Mouse (Mus musculus): ENCODE data around the gene Csad. TPM values are rescaled to one million over a fixed set of nuclear protein-coding genes. Genes with fewer than 3 reads are reported as not detected.

Csad gene
- total RNA-seq (2015; ENCODE audit: low replicate concordance) (2.9 TPM in 1 of 2 replicates, not detected in the other), total RNA-seq (2017; ENCODE audit: low replicate concordance) (9.3 and 12.5 TPM in 2 replicates)

- no peak for ATAC-seq (replicated peaks; ENCODE audit: low FRiP score, poor library complexity, severe bottlenecking)
These were observed at the start of gene Csad for GRCm38 (mm10) chr15:102204674-102205505. Csad (minus strand) TSS chr15:102204724.

GRCm38 (mm10) chr15:102250521-102250920 lies 46.0 kb upstream of the Csad start:
- no peak for ATAC-seq (replicated peaks; ENCODE audit: low FRiP score, poor library complexity, severe bottlenecking)

DNA sequence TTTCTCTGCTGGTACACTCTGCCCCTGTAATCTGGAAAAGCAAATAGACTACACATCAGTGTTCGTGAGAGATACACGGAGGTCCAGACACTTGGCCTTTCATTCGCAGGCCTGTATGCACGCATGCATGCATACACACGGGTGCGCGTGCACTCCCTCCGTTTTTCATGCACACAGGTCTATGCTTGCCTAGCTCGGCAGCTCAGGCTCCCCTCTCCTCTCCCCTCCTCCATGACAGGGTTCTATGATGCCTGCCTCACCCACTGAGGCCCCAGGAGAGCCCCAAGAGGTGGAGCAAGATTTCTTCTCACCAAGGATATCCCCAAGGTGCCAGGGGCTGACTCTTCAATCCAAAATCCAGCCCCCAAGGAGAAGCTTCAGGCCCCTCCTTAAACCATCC lies 45.4 kb upstream of the Csad start:
- no peak for ATAC-seq (replicated peaks; ENCODE audit: low FRiP score, poor library complexity, severe bottlenecking)

- no peak for ATAC-seq (replicated peaks; ENCODE audit: low FRiP score, poor library complexity, severe bottlenecking)
These were observed 44.7 kb upstream of the Csad start for GRCm38 (mm10) chr15:102249251-102249691.

DNA sequence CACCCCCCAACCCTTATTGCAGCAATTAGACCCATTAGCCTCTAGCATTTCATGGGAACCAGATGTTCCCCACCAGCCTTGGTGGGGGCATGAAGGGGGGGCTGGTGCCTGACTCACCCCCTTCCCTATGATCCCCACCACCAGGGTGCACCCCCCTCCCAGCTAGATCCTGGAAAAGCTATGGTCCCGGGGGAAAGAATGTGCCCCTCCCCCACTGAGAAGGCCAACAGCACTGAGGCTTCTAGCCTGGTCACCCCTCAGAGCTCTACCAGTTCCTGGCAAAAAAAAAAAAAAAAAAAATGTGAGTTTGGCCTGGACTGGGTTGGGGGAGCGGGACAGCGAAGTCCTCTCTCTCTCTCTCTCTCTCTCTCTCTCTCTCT lies 44.3 kb upstream of the Csad start:
- ATAC-seq (replicated peaks; ENCODE audit: low FRiP score, poor library complexity, severe bottlenecking) = no peak

DNA sequence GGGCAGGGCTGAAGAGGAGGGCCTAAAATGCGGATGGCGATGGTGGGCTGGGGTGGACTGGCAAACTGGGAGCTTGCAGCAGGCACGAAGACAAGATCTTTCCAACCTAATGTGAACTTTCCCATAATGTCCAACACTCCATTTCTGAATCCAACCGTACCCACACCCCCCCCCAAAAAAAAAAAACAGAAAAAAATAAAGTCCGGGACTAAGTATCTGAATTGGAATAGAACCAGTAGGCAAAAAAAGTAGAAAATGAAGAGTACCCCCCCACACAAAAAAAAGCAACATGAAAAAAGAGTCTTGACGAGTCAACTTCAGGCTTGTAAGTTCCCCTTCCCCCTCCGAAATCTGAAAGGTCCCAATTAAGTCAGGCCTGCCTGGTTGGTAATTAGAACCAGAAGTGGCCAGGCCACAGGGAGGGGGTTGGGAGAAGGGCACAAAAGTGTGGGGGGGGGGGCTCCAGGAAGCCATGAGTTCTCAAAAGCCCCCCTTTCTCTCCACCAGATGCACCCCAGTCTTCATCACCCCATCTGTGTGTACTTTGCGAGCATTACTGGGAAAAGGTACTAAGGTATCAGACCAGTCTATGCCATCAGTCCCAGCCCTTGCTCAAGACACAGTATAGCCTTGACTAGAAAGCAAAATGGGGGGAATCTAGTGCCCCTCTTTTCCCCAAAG lies 43.7 kb upstream of the Csad start:
- ATAC-seq (replicated peaks; ENCODE audit: low FRiP score, poor library complexity, severe bottlenecking) = no peak

DNA sequence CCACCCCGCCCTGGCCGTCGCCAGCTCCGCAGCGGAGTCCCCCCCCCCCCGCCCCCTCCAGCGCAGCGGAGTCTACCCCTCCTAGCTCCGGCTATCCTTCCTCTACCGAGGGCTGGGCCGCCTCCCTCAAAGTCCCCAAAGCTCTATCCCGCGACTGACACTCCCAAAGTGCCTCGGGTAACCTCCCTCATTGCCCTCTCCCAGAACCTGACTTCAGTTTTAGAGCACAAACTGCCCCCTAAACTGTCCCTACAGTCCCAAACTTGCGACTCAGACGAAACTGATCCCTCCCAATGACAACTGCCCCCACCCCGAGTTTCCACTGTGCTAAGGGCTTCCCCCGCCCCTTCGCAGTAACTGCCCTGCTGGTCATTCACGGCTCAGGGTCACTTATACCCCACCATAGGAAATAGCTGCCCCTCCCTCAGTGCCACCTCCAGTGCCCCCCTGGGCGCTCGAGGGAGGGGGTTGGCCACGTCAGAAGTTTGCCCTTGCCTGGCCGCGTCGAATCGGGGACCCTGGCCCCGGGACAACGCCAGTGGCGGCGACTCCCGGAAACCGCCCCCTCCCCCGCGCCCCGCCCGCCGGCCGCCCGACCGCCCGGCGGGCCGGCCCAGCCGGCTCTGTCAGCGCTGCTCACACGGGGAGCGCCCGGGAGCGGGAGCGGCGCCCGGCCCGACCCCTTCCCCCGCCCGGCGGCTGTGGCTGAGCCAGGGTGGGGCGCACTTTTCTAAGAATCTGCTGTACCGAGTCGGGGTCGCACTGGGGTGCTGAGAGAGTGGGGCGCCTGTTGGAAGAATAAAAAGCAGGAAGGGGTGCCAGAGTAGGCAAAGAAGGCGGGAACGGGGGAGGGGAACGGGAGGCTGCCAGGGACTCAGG lies 43.0 kb upstream of the Csad start:
- no peak for ATAC-seq (replicated peaks; ENCODE audit: low FRiP score, poor library complexity, severe bottlenecking)

DNA sequence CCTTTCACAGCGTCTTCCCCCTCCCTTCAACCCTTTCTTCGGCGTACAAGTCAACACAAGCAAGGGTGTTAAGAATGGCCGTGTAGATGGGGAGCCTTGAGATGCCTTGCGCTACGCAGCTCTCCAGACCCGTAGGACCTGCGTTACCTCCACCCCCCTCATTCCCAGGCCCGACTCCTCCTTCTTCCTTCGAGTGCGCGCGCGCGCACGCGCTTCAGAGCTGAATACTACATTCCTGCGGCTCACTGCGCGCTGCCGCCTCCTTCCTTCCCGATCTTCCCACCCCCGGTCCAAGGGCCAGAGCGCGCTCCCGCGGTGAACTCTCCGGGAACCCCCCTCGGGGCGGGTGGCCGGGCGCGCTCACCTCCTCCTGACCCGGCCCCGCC lies 42.3 kb upstream of the Csad start:
- ATAC-seq (replicated peaks; ENCODE audit: low FRiP score, poor library complexity, severe bottlenecking) = no peak

- no peak for ATAC-seq (replicated peaks; ENCODE audit: low FRiP score, poor library complexity, severe bottlenecking)
These were observed 41.6 kb upstream of the Csad start for GRCm38 (mm10) chr15:102245891-102246741.

GRCm38 (mm10) chr15:102245461-102245881 lies 40.9 kb upstream of the Csad start:
- no peak for ATAC-seq (replicated peaks; ENCODE audit: low FRiP score, poor library complexity, severe bottlenecking)

GRCm38 (mm10) chr15:102244306-102245191 lies 40.0 kb upstream of the Csad start:
- no peak for ATAC-seq (replicated peaks; ENCODE audit: low FRiP score, poor library complexity, severe bottlenecking)

DNA sequence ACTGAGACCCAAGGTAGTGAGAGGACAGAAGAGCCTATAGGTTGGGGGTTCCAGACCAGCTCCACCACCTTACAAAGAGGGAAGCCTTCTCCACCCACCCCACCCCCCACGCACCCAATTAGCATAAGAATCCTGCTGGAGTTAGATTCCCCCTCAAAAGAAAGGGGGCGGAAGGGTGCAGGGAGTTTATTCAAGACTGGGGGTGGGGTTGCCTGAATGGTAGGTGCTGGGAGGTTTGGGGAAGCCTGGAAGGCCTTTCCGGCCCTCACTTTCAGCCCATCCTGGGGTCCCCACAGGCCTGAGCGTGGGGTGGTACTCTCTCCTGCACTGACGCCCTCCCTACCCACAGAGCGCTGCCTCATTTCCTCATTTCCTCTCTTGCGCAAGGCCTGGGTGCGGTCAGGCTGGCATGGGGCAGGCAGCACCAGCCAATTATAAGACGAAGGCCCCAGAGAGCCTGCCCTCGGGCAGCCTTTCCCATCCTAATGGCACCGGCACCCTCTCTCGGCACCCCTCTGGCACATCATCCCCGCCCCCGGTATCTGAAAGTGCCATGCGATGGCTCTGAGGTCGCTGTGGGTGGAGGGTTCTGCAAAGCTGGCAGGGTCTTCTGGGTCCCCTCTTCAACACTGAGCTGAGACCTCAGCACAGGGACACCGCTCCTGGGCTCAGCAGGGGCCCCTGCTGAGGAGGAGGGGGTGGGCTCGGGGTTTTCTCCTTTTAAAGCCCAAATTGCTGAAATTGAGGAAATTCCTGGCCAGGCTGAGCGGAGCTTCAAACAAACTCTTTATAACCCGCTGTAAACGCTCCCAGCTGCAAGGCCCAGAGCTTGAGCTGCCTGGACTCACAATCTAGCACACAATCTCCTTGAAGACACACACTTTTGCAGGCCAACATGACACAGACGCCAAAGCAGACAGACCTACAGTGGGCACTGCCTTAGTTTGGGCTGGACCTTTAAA lies 39.0 kb upstream of the Csad start:
- ATAC-seq (replicated peaks; ENCODE audit: low FRiP score, poor library complexity, severe bottlenecking) = no peak

DNA sequence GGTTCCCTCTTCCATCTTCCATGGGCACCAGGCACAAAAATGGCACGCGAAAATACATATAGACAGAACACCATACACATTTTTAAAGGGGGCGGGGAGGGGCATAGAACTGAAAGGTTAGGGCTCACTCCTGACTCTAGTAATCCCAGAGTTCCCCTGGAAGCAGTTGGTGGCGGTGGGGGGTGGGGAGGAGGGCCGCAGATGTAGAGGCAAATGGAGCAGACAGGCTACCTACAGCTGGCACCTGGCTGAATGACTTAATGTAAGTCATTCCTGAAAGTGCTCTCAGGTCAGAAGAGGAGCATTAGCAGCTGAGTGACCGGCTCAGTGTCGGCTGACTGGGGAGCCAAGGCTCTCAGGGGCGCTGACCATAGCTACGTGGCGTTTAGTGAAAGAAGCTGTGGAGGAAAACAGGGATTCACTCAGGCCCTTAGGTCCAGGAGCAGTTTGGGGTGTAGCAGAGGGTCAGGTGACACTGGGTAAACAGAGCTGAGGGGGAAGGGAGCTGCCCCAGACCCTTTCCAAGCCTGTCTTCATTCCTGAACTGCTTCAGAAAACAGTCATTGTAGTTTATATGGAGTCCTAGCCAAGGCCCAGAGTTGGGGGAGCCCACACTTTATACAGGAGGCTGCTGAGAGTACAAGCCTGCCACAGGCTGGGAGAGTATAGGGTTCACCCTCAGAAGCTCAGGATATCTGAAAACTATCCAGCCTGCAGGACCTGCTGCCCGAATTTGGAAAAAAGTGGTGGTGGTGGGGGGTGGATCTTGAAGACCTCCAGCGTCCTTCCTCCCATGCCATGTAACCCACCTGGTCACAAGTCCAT lies 38.1 kb upstream of the Csad start:
- no peak for ATAC-seq (replicated peaks; ENCODE audit: low FRiP score, poor library complexity, severe bottlenecking)

DNA sequence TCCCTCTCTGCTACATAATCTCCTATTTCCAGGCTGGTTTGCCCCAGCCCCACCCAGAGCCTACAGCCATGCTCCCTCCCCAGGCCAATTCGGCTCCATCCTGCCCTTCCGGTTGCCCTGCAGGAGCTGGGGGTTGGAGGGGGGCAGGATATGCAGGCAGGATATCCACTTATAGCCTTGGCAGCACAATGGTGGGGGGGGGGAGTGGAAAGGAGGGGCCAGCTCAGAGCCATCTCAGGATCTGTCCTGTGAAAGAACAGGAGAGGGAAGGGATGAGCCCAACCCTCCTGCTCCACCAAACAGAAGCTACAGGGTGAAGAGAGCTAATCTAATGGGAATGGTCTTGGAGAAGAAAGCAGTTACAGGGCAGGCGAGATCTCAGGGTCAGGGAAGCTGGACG lies 36.1 kb upstream of the Csad start:
- ATAC-seq (replicated peaks; ENCODE audit: low FRiP score, poor library complexity, severe bottlenecking) = no peak

GRCm38 (mm10) chr15:102239851-102240250 lies 35.3 kb upstream of the Csad start:
- ATAC-seq (replicated peaks; ENCODE audit: low FRiP score, poor library complexity, severe bottlenecking) = no peak

- peak; percentile 60; the same call in 1 of the 2 replicates for ATAC-seq (replicated peaks; ENCODE audit: low FRiP score, poor library complexity, severe bottlenecking)
These were observed 34.7 kb upstream of the Csad start for GRCm38 (mm10) chr15:102239260-102239590.
